Mouse (Mus musculus): ENCODE data around the gene Ccndbp1.
"Not testable (repeated sequence)": the region's sequence is repeated elsewhere in the genome, so short reads cannot be mapped to it uniquely, and the experiment has no call there.

Ccndbp1 gene

GRCm38 (mm10) chr2:121003586-121003985 lies 4.6 kb upstream of the Ccndbp1 start:
- DNase-seq, result peak in 1 of 2 experiments; percentile 46

- DNase-seq, result peak; percentile 85 to 90
Measured at GRCm38 (mm10) chr2:121004018-121004811, 4.0 kb upstream of the Ccndbp1 start.

- peak; percentile 84 to 90 for DNase-seq
Measured at GRCm38 (mm10) chr2:121006986-121007385, 1.2 kb upstream of the Ccndbp1 start.

- no peak for DNase-seq
Measured at GRCm38 (mm10) chr2:121008664-121009007, 433 bp downstream of the Ccndbp1 start.

- DNase-seq, result no peak
Measured at GRCm38 (mm10) chr2:121009071-121009677, 971 bp downstream of the Ccndbp1 start.

GRCm38 (mm10) chr2:121012676-121013075 lies 4.5 kb downstream of the Ccndbp1 start:
- DNase-seq, result no peak

- DNase-seq, result no peak
Measured at GRCm38 (mm10) chr2:121015507-121015906, 7.3 kb downstream of the Ccndbp1 start.

- DNase-seq, result no peak
Measured at GRCm38 (mm10) chr2:121016226-121016625, 8.0 kb downstream of the Ccndbp1 start.

GRCm38 (mm10) chr2:121017151-121017550 lies 8.9 kb downstream of the Ccndbp1 start:
- no peak for DNase-seq

- DNase-seq, result no peak
Measured at GRCm38 (mm10) chr2:121022918-121023317, 14.7 kb downstream of the Ccndbp1 start.

- DNase-seq, result no peak
Measured at GRCm38 (mm10) chr2:121036733-121037341, 28.6 kb downstream of the Ccndbp1 start, which contains the start of gene Epb42. Gene Epb42 (minus strand): TSS chr2:121037072.

GRCm38 (mm10) chr2:121038851-121039250 lies 30.6 kb downstream of the Ccndbp1 start:
- DNase-seq, result not testable (repeated sequence)

- DNase-seq, result no peak
Measured at GRCm38 (mm10) chr2:121039382-121039781, 31.2 kb downstream of the Ccndbp1 start.

- peak; percentile 54 to 73 for DNase-seq
Measured at GRCm38 (mm10) chr2:121041098-121041497, 32.9 kb downstream of the Ccndbp1 start.

GRCm38 (mm10) chr2:121045653-121046052 lies 37.5 kb downstream of the Ccndbp1 start:
- DNase-seq, result no peak

- DNase-seq, result no peak
Measured at GRCm38 (mm10) chr2:121052176-121052575, 44.0 kb downstream of the Ccndbp1 start.

GRCm38 (mm10) chr2:121054060-121054459 lies 45.9 kb downstream of the Ccndbp1 start:
- DNase-seq, result peak; percentile 48 to 55

- no peak for DNase-seq
Measured at GRCm38 (mm10) chr2:121055915-121056314, 47.7 kb downstream of the Ccndbp1 start.

- no peak for DNase-seq
Measured at GRCm38 (mm10) chr2:121057997-121058396, 49.8 kb downstream of the Ccndbp1 start.

- DNase-seq, result no peak
Measured at GRCm38 (mm10) chr2:121061315-121061714, 53.1 kb downstream of the Ccndbp1 start.

Data from cerebellum, postnatal 25 days (tissue).